Mouse (Mus musculus) embryonic facial prominence, embryonic 12.5 days (tissue): ENCODE measurements around the gene Ppox. TPM values are rescaled to one million over a fixed set of nuclear protein-coding genes. Genes with fewer than 3 reads are reported as not detected.
"Not testable (repeated sequence)": the region's sequence is repeated elsewhere in the genome, so short reads cannot be mapped to it uniquely, and the experiment has no call there.

Experiments
- ATAC-seq: fragments of 200-750 bp; cut with Nextera tagmentation; 2 replicates; pipeline ENCODE4 v1.8.0; 2017; ENCODE audit not compliant: insufficient number of reproducible peaks, insufficient read depth, low FRiP score, low TSS enrichment
- H3K27ac ChIP-seq: fragments of 300-500 bp; sonication (generic); 2 replicates; pipeline ENCODE4 v1.5.1; 2016; ENCODE audit warnings: mild to moderate bottlenecking
- H3K27me3 ChIP-seq: fragments of 300-500 bp; sonication (generic); 2 replicates; pipeline ENCODE4 v1.6.1; 2016; ENCODE audit warnings: mild to moderate bottlenecking, moderate library complexity
- H3K36me3 ChIP-seq: fragments of 300-500 bp; sonication (generic); 2 replicates; pipeline ENCODE4 v1.6.1; 2016; ENCODE audit warnings: mild to moderate bottlenecking
- H3K4me1 ChIP-seq: fragments of 300-500 bp; sonication (generic); 2 replicates; pipeline ENCODE4 v1.6.1; 2016
- H3K4me2 ChIP-seq: fragments of 300-500 bp; sonication (generic); replicated peaks from 2 replicates; pipeline ENCODE4 v1.6.1; 2016; ENCODE audit warnings: mild to moderate bottlenecking, moderate library complexity
- H3K4me3 ChIP-seq: fragments of 300-500 bp; sonication (generic); 2 replicates; pipeline ENCODE4 v1.5.1; 2016; ENCODE audit warnings: mild to moderate bottlenecking
- H3K9ac ChIP-seq: fragments of 300-500 bp; sonication (generic); 2 replicates; pipeline ENCODE4 v1.6.1; 2016; ENCODE audit warnings: mild to moderate bottlenecking, moderate library complexity
- H3K9me3 ChIP-seq: fragments of 300-500 bp; sonication (generic); 2 replicates; pipeline ENCODE4 v1.6.1; 2016; ENCODE audit warnings: mild to moderate bottlenecking, moderate library complexity
- WGBS: fragments of 180-500 bp; shearing (Covaris S2); methylation state at CpG from one replicate; pipeline ENCODE4 v1.1.7; 2016; 5-methylcytosine and 5-hydroxymethylcytosine counted together
- polyA plus RNA-seq: library from polyadenylated mRNA; unstranded; fragments of >200 nt; fragmentation: Nextera tagmentation; extraction: Ambion mirVana; gene quantifications from 2 replicates; pipeline ENCODE4 v1.2.1, GENCODE M21; 2016

Gene Ppox
- polyA plus RNA-seq, 1 experiment from 2014 or later, result 75.4 TPM

- no peak overlapping the region for H3K4me3 ChIP-seq
- H3K27me3 ChIP-seq, result no peaks in the 10 kb centered on the region
- 72% methylated on average over 2 of the region's 2 CpGs for WGBS
- no peaks in the 10 kb centered on the region for H3K36me3 ChIP-seq
- no peaks in the 10 kb centered on the region for H3K9me3 ChIP-seq
- H3K4me1 ChIP-seq, result no peaks in the 10 kb centered on the region
- no peak overlapping the region for H3K27ac ChIP-seq
- no peak for ATAC-seq
- H3K9ac ChIP-seq, result no peak overlapping the region
- H3K4me2 ChIP-seq, result no peak overlapping the region
These were observed 28.3 kb upstream of the Ppox start for GRCm38 (mm10) chr1:171309321-171309720.

GRCm38 (mm10) chr1:171306157-171306556, 25.2 kb upstream of the Ppox start:
- not testable (repeated sequence) for H3K27me3 ChIP-seq, H3K36me3 ChIP-seq, H3K4me1 ChIP-seq, H3K9ac ChIP-seq, H3K9me3 ChIP-seq, H3K4me2 ChIP-seq, H3K4me3 ChIP-seq, ATAC-seq, H3K27ac ChIP-seq
- 69% methylated on average over 5 of the region's 5 CpGs for WGBS

- peaks cover 7% of the 10 kb centered on the region; the same call in 1 of the 2 replicates for H3K4me1 ChIP-seq
- H3K9me3 ChIP-seq, result no peaks in the 10 kb centered on the region
- H3K27ac ChIP-seq, result no peak overlapping the region
- H3K4me3 ChIP-seq, result no peak overlapping the region
- no peak for ATAC-seq
- WGBS, result 71% methylated on average over 3 of the region's 3 CpGs
- no peak overlapping the region for H3K4me2 ChIP-seq
- H3K36me3 ChIP-seq, result no peaks in the 10 kb centered on the region
- no peak overlapping the region for H3K9ac ChIP-seq
- H3K27me3 ChIP-seq, result peaks cover 14% of the 10 kb centered on the region; the same call in 1 of the 2 replicates
These were observed 17.2 kb upstream of the Ppox start for GRCm38 (mm10) chr1:171298226-171298625.

- H3K27me3 ChIP-seq, result peaks cover 14% of the 10 kb centered on the region; the same call in 1 of the 2 replicates
- peaks cover 2% of the 10 kb centered on the region; the same call in 1 of the 2 replicates for H3K36me3 ChIP-seq
- peak overlapping the region; percentile 91 for H3K27ac ChIP-seq
- H3K4me1 ChIP-seq, result peaks cover 9% of the 10 kb centered on the region
- H3K9me3 ChIP-seq, result no peaks in the 10 kb centered on the region
- no peak for ATAC-seq
- peak overlapping the region; percentile 63 for H3K4me3 ChIP-seq
- H3K9ac ChIP-seq, result 0 out of 2 replicates have a peak overlapping the region, but pooled peaks have one; percentile 69
- WGBS, result 19% methylated on average over 3 of the region's 3 CpGs
- H3K4me2 ChIP-seq, result peak overlapping the region; percentile 69
These were observed 14.0 kb upstream of the Ppox start for GRCm38 (mm10) chr1:171295063-171295402.

- peaks cover 14% of the 10 kb centered on the region; the same call in 1 of the 2 replicates for H3K27me3 ChIP-seq
- H3K4me2 ChIP-seq, result peak within 1 kb of the TSS; percentile 69
- peak within 1 kb of the TSS; percentile 91 for H3K27ac ChIP-seq
- under 1% methylated on average over 42 of the region's 42 CpGs for whole genome bisulfite sequencing
- peak within 1 kb of the TSS; percentile 69 for H3K9ac ChIP-seq
- H3K4me1 ChIP-seq, result peaks cover 9% of the 10 kb centered on the region
- no peaks in the 10 kb centered on the region for H3K9me3 ChIP-seq
- ATAC-seq, result peak; percentile 78
- peak within 1 kb of the TSS; percentile 63 for H3K4me3 ChIP-seq
- peaks cover 6% of the 10 kb centered on the region for H3K36me3 ChIP-seq
These were observed 13.5 kb upstream of the Ppox start, which contains the start of gene Ufc1 for GRCm38 (mm10) chr1:171294298-171295062. Gene Ufc1, minus strand, starts transcription at chr1:171295024.

GRCm38 (mm10) chr1:171293906-171294297, 12.9 kb upstream of the Ppox start:
- H3K4me2 ChIP-seq, result peak overlapping the region; percentile 69
- H3K4me3 ChIP-seq, result peak overlapping the region; percentile 63
- ATAC-seq, result no peak
- H3K4me1 ChIP-seq, result peaks cover 9% of the 10 kb centered on the region
- H3K9me3 ChIP-seq, result no peaks in the 10 kb centered on the region
- peak overlapping the region; percentile 69 for H3K9ac ChIP-seq
- peaks cover 12% of the 10 kb centered on the region for H3K36me3 ChIP-seq
- 48% methylated on average over 5 of the region's 5 CpGs for WGBS
- H3K27me3 ChIP-seq, result peaks cover 14% of the 10 kb centered on the region; the same call in 1 of the 2 replicates
- peak overlapping the region; percentile 91 for H3K27ac ChIP-seq

- peak overlapping the region; percentile 63; the same call in 1 of the 2 replicates for H3K4me3 ChIP-seq
- H3K9me3 ChIP-seq, result no peaks in the 10 kb centered on the region
- no peak overlapping the region for H3K9ac ChIP-seq
- WGBS, result 77% methylated on average over 3 of the region's 3 CpGs
- no peak overlapping the region for H3K27ac ChIP-seq
- H3K4me1 ChIP-seq, result peaks cover 10% of the 10 kb centered on the region
- H3K27me3 ChIP-seq, result peaks cover 11% of the 10 kb centered on the region; the same call in 1 of the 2 replicates
- ATAC-seq, result no peak
- H3K36me3 ChIP-seq, result peaks cover 17% of the 10 kb centered on the region
- peak overlapping the region; percentile 69 for H3K4me2 ChIP-seq
These were observed 12.4 kb upstream of the Ppox start for GRCm38 (mm10) chr1:171293351-171293750.

GRCm38 (mm10) chr1:171288328-171288727, 7.3 kb upstream of the Ppox start:
- 52% methylated on average over 4 of the region's 4 CpGs for WGBS

GRCm38 (mm10) chr1:171287136-171288081, 6.4 kb upstream of the Ppox start, which contains the start of gene Usp21:
Gene Usp21, minus strand, starts transcription at chr1:171287991.
- WGBS, result under 1% methylated on average over 49 of the region's 49 CpGs
- Histone ChIP-seq H3K4me1 (peaks cover 19% of the 10 kb centered on the region), H3K9ac (peak within 1 kb of the TSS; percentile 95), H3K4me3 (peak within 1 kb of the TSS; percentile 89), H3K9me3 (no peaks in the 10 kb centered on the region), H3K27me3 (no peaks in the 10 kb centered on the region), H3K27ac (peak within 1 kb of the TSS; percentile 93), H3K4me2 (peak within 1 kb of the TSS; percentile 62), H3K36me3 (peaks cover 57% of the 10 kb centered on the region)
- peak; percentile 91 for ATAC-seq

More at GRCm38 (mm10) chr1:171288328-171288727, 7.3 kb upstream of the Ppox start:
- H3K4me3 ChIP-seq, result peak overlapping the region; percentile 89
- H3K4me1 ChIP-seq, result peaks cover 20% of the 10 kb centered on the region
- H3K36me3 ChIP-seq, result peaks cover 48% of the 10 kb centered on the region
- H3K4me2 ChIP-seq, result peak overlapping the region; percentile 62
- no peaks in the 10 kb centered on the region for H3K9me3 ChIP-seq
- no peaks in the 10 kb centered on the region for H3K27me3 ChIP-seq
- H3K9ac ChIP-seq, result no peak overlapping the region
- no peak for ATAC-seq
- H3K27ac ChIP-seq, result no peak overlapping the region

- WGBS, result 90% methylated on average over 19 of the region's 19 CpGs
- no peak overlapping the region for H3K27ac ChIP-seq
These were observed 5.5 kb upstream of the Ppox start for GRCm38 (mm10) chr1:171286517-171286916.

More at GRCm38 (mm10) chr1:171286517-171286916, 5.5 kb upstream of the Ppox start:
- Histone ChIP-seq H3K9me3 (no peaks in the 10 kb centered on the region), H3K4me1 (peaks cover 24% of the 10 kb centered on the region), H3K4me2 (peak overlapping the region; percentile 62), H3K9ac (peak overlapping the region; percentile 95), H3K36me3 (peaks cover 61% of the 10 kb centered on the region), H3K27me3 (no peaks in the 10 kb centered on the region), H3K4me3 (peak overlapping the region; percentile 89)
- ATAC-seq, result no peak
